Mouse (Mus musculus): Measurements from ENCODE around the gene Vmn1r64. TPM values are rescaled to one million over a fixed set of nuclear protein-coding genes. Genes with fewer than 3 reads are reported as not detected.

Vmn1r64 gene
- not detected in 2 replicates for polyA plus RNA-seq (2012; rRNA removed)

DNA sequence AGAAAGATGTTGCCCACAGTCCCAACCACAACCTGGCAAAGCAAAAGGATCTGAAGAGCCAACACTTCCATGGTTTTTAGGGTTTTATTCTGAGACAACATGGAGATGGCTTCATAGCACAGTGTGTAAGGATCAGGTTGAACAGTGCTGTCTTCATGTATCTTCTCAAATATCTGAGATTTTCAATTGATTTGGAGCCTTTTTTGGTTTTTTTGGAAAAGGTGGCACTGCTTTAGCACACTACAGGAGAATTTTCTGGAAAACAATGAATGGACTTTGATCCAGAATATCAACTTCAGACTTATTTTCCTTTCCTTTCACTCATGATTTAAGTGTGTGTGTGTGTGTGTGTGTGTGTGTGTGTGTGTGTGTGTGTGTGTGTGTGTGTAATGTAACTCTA lies at the start of gene Vmn1r64:
Gene Vmn1r64, minus strand, starts transcription at position 101 of the 400 bp plus-strand sequence.

Other genes starting within 250 kb of the Vmn1r64 start
- gene Vmn1r62, start 210.9 kb downstream of the Vmn1r64 start, polyA plus RNA-seq (2012; rRNA removed): not detected in 2 replicates
- gene Vmn1r63, start 79.1 kb downstream of the Vmn1r64 start, polyA plus RNA-seq (2012; rRNA removed): not detected in 2 replicates
- not detected in 2 replicates for gene Vmn1r65, start 126.5 kb upstream of the Vmn1r64 start, polyA plus RNA-seq (2012; rRNA removed)
- gene Nlrp4c, start 160.6 kb upstream of the Vmn1r64 start, polyA plus RNA-seq (2012; rRNA removed): not detected in 2 replicates